Mouse (Mus musculus) ES-Bruce4 (cell line): ENCODE data around the gene Cldn10. TPM values are rescaled to one million over a fixed set of nuclear protein-coding genes. Genes with fewer than 3 reads are reported as not detected.

Experiments used
- H3K27ac ChIP-seq: 2 replicates; pipeline ENCODE4 v1.5.1; 2012; ENCODE audit warnings: low read length, inconsistent platforms; ENCODE audit not compliant: insufficient read depth
- H3K27me3 ChIP-seq: 2 replicates; pipeline ENCODE4 v1.6.1; 2012; ENCODE audit warnings: mild to moderate bottlenecking, low read length, inconsistent platforms; ENCODE audit not compliant: control insufficient read depth, poor library complexity, insufficient read depth, severe bottlenecking
- H3K36me3 ChIP-seq: 2 replicates; pipeline ENCODE4 v1.6.1; 2012; ENCODE audit warnings: inconsistent platforms, mild to moderate bottlenecking, low read length, moderate library complexity; ENCODE audit not compliant: control insufficient read depth, poor library complexity, insufficient read depth, severe bottlenecking
- H3K4me1 ChIP-seq: one replicate; pipeline ENCODE4 v1.8.1; 2011; ENCODE audit warnings: low read length; ENCODE audit not compliant: control insufficient read depth, insufficient read depth
- H3K4me3 ChIP-seq: 2 replicates; pipeline ENCODE4 v1.5.1; 2011; ENCODE audit warnings: low read depth, mild to moderate bottlenecking, low read length
- H3K9ac ChIP-seq: 2 replicates; pipeline ENCODE4 v1.6.1; 2012; ENCODE audit warnings: low read depth, mild to moderate bottlenecking, inconsistent platforms; ENCODE audit not compliant: poor library complexity, severe bottlenecking
- H3K9me3 ChIP-seq: replicated peaks from 2 replicates; pipeline ENCODE4 v1.6.1; 2012; ENCODE audit warnings: mild to moderate bottlenecking, low read length, inconsistent platforms; ENCODE audit not compliant: control insufficient read depth, poor library complexity, insufficient read depth, severe bottlenecking
- CTCF ChIP-seq: IDR thresholded peaks from one replicate; pipeline ENCODE4 v1.8.1; 2011; ENCODE audit warnings: low read depth, low read length
- EP300 ChIP-seq: IDR thresholded peaks from 2 replicates; pipeline ENCODE4 v1.6.1; 2011; ENCODE audit warnings: low read depth, low read length; ENCODE audit not compliant: insufficient read depth
- POLR2A ChIP-seq: IDR thresholded peaks from one replicate; pipeline ENCODE4 v1.8.1; 2011; ENCODE audit warnings: low read length; ENCODE audit not compliant: insufficient read depth
- polyA plus RNA-seq: library from polyadenylated mRNA; stranded (reverse); fragments of >200 nt; gene quantifications from 2 replicates; pipeline ENCODE4 v1.2.4, GENCODE M21; 2011; ENCODE audit warnings: low read depth; ENCODE audit not compliant: missing spikeins, insufficient read depth, insufficient read length

The Cldn10 gene
- polyA plus RNA-seq, 1 experiment = not detected

DNA sequence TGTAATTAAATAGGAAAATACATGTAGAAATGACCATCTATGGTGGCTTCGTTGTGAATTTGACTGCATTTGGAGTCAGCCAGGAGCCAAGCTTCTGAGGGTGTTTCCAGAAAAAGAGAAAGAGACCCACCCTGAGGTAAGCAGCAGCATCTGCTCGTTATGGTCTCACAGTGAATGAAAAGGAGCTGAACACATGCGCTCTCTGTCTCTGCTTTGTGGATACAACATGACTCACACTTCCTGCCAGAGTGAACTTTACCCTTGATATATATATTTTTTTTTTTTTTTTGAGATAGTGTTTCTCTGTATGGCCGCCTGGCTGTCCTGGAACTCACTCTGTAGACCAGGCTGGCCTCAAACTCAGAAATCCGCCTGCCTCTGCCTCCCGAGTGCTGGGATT is 35.6 kb downstream of the Cldn10 start:
- Histone ChIP-seq H3K9ac (no peak overlapping the region), H3K27ac (no peak overlapping the region)
- TF ChIP-seq CTCF = no peak
- no peak for TF ChIP-seq EP300
- TF ChIP-seq POLR2A = no peak

DNA sequence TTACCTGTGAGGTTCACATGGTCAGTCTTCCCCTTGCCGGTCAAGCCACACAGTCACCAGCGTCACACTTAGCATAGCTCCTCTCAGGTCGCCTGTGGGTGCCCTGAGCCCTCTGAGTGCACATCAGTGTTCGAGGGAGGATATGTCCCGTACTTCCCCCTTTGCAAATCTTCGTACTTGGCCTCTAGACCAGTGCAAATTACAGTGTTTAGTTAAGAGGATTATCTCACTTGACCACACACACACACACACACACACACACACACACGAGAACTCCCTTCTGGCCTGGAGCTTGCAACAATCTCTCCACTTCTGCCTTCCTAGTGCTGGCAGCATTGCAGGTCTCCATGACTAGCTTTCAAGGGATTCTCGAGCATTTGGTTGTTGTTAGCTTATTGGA is 38.6 kb downstream of the Cldn10 start:
- TF ChIP-seq EP300 (no peak), CTCF (no peak), POLR2A (no peak)
- Histone ChIP-seq H3K4me1 (no peaks in the 10 kb centered on the region), H3K9ac (no peak overlapping the region), H3K4me3 (no peak overlapping the region), H3K9me3 (no peaks in the 10 kb centered on the region), H3K27ac (no peak overlapping the region), H3K36me3 (no peaks in the 10 kb centered on the region), H3K27me3 (no peaks in the 10 kb centered on the region)

More for the DNA sequence above, 35.6 kb downstream of the Cldn10 start:
- Histone ChIP-seq H3K36me3 (no peaks in the 10 kb centered on the region), H3K9me3 (no peaks in the 10 kb centered on the region), H3K27me3 (no peaks in the 10 kb centered on the region), H3K4me1 (no peaks in the 10 kb centered on the region), H3K4me3 (no peak overlapping the region)

DNA sequence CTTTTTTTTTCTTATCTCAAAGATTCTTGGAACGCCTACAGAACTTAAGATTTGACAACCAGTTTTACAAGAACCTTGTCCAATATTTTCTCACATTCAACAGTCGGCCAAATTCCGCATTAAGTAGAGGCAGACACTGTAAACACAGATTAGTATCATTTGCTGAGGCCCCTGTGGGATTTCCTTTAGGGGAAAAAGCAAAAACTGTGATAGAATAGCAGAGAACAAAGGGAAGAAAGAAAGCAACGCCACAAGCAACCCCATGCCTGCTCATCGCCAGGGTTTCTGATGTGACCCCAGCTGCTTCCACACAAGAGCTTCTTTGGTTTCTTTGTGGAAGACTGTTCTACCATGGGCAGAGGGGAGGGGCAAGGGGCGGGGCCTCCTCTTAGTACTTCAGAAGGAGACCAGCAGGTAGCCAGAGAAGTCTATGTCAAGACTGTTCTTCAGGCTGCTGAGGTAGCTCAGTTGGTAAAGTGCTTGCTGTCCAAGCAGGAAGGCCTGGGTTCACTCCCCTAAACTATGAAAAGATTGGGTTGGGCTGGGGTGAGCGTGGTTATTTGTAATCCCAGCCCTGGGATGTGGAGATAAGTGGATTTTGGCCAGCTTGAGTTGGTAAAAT is 39.7 kb downstream of the Cldn10 start:
- no peaks in the 10 kb centered on the region for H3K36me3 ChIP-seq
- no peaks in the 10 kb centered on the region for H3K9me3 ChIP-seq
- H3K27ac ChIP-seq = no peak overlapping the region
- no peak overlapping the region for H3K9ac ChIP-seq
- no peak overlapping the region for H3K4me3 ChIP-seq
- H3K4me1 ChIP-seq = no peaks in the 10 kb centered on the region
- TF ChIP-seq EP300 (no peak), POLR2A (no peak), CTCF (no peak)
- H3K27me3 ChIP-seq = no peaks in the 10 kb centered on the region

DNA sequence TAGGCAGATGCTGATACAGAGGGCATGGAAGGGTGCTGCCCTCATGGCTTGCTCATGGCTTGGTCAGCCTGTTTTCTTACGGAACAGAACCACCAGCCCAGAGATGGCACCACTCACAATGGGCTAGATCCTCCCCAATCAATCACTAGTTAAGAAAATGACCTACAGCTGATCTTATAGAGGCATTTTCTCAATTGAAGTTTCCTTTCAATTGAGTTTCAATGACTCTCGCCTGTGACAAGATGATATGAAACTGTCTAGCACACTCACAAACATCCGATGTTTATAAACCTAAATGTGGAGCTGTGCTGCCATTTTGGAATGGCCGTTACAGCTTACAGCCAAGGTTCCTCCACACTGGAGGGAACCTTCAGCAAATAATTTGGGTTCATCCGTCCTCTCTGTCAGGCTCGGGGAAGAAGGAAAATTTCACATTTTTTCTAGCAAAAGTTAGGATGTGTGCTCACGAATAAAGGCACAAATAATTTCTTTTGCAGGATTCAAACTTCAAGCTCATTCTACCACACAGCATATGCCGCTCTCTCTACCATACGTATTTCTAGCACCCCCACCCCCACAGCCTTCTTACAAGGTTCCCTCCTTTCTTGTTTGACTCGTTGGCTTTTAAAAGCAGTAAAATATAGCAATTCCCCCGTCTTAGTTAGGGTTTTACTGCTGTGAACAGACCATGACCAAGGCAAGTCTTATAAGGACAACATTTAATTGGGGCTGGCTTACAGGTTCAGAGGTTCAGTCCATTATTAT is 41.8 kb downstream of the Cldn10 start:
- Histone ChIP-seq H3K36me3 (no peaks in the 10 kb centered on the region), H3K27ac (no peak overlapping the region), H3K9me3 (no peaks in the 10 kb centered on the region), H3K4me1 (no peaks in the 10 kb centered on the region), H3K4me3 (no peak overlapping the region), H3K9ac (no peak overlapping the region), H3K27me3 (no peaks in the 10 kb centered on the region)
- TF ChIP-seq CTCF (no peak), POLR2A (no peak), EP300 (no peak)

DNA sequence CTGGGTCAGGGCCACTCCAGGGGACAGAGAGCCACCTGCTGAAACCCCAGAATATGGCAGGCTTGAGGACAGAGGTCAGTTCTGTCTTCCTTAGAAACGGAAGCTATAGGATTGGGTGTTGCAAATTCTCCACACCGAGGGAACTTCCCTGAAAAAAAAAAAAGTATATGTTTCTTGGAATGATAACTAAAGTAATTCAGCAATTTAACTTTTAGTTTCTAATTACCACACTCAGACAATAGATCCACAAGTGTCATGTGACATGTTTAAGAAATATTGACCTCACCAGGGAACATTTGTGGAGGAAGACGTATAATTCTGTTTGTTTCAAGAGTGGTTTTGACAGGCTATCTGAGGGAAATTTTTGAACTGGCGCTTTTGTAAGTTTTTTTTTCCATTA is 43.9 kb downstream of the Cldn10 start:
- no peaks in the 10 kb centered on the region for H3K4me1 ChIP-seq
- H3K27ac ChIP-seq = no peak overlapping the region
- H3K9me3 ChIP-seq = no peaks in the 10 kb centered on the region
- no peaks in the 10 kb centered on the region for H3K27me3 ChIP-seq
- no peak overlapping the region for H3K4me3 ChIP-seq
- H3K36me3 ChIP-seq = no peaks in the 10 kb centered on the region
- no peak overlapping the region for H3K9ac ChIP-seq
- TF ChIP-seq EP300 (no peak), POLR2A (no peak), CTCF (no peak)

DNA sequence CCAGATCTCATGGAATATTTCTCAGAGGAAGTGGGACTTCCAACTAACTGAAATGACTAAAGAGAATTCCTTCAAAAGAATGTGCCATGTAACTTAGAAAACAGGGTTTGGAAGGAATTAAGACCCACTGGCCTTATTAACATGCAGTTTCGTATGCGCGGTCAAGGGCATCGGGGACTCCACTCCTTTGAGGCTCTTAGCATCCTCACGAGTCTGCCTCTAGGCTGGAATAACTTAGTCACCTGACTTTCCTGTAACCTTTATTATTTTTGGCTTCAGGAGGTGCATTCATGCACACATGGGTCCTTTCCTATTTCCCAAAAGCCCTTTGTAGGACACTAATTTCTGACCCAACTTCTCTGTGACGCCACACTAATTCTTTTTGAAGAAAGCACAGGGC is 45.5 kb downstream of the Cldn10 start:
- Histone ChIP-seq H3K9ac (no peak overlapping the region), H3K27ac (no peak overlapping the region), H3K9me3 (no peaks in the 10 kb centered on the region), H3K4me1 (no peaks in the 10 kb centered on the region), H3K36me3 (no peaks in the 10 kb centered on the region), H3K4me3 (no peak overlapping the region), H3K27me3 (no peaks in the 10 kb centered on the region)
- no peak for TF ChIP-seq POLR2A
- no peak for TF ChIP-seq CTCF
- no peak for TF ChIP-seq EP300
